Mouse (Mus musculus): ENCODE data around the gene Btg2. TPM values are rescaled to one million over a fixed set of nuclear protein-coding genes. Genes with fewer than 3 reads are reported as not detected.

Btg2 gene
- polyA plus RNA-seq, 1 experiment: 10.2 TPM

GRCm38 (mm10) chr1:134070099-134070669 is 8.7 kb downstream of the Btg2 start:
- no peak overlapping the region for H3ac ChIP-seq (ENCODE audit: control insufficient read depth, insufficient read length, low read depth)
- H3K4me3 ChIP-seq (ENCODE audit: insufficient read depth, poor library complexity, severe bottlenecking): no peak overlapping the region
- H3K79me3 ChIP-seq (ENCODE audit: low read depth): no peaks in the 10 kb centered on the region
- H3K27me3 ChIP-seq (ENCODE audit: control insufficient read depth, insufficient read depth, insufficient read length): no peaks in the 10 kb centered on the region
- H3K36me3 ChIP-seq (ENCODE audit: control insufficient read depth, insufficient read depth): peaks cover 4% of the 10 kb centered on the region
- TF ChIP-seq MYOD1 (IDR thresholded peaks at IDR 0.05; ENCODE audit: control insufficient read depth, insufficient read length, low read depth): no peak
- H3K79me2 ChIP-seq (ENCODE audit: control insufficient read depth, insufficient read depth): no peaks in the 10 kb centered on the region

GRCm38 (mm10) chr1:134067143-134067619 is 11.7 kb downstream of the Btg2 start:
- H3K4me3 ChIP-seq (ENCODE audit: insufficient read depth, poor library complexity, severe bottlenecking): no peak overlapping the region

GRCm38 (mm10) chr1:134066554-134066953 is 12.4 kb downstream of the Btg2 start:
- no peak for TF ChIP-seq MAX (IDR thresholded peaks at IDR 0.05)
- TF ChIP-seq MYOD1 (IDR thresholded peaks at IDR 0.05; ENCODE audit: control insufficient read depth, insufficient read length, low read depth): no peak
- no peaks in the 10 kb centered on the region for H3K27me3 ChIP-seq (ENCODE audit: control insufficient read depth, insufficient read depth, insufficient read length)
- no peaks in the 10 kb centered on the region for H3K79me3 ChIP-seq (ENCODE audit: low read depth)
- H3K36me3 ChIP-seq (ENCODE audit: control insufficient read depth, insufficient read depth): no peaks in the 10 kb centered on the region
- H3K79me2 ChIP-seq (ENCODE audit: control insufficient read depth, insufficient read depth): no peaks in the 10 kb centered on the region
- H3ac ChIP-seq (ENCODE audit: control insufficient read depth, insufficient read length, low read depth): no peak overlapping the region
- no peak overlapping the region for H3K4me3 ChIP-seq (ENCODE audit: insufficient read depth, poor library complexity, severe bottlenecking)

More at GRCm38 (mm10) chr1:134067143-134067619, 11.7 kb downstream of the Btg2 start:
- Histone ChIP-seq H3K79me3 (ENCODE audit: low read depth) (no peaks in the 10 kb centered on the region), H3K27me3 (ENCODE audit: control insufficient read depth, insufficient read depth, insufficient read length) (no peaks in the 10 kb centered on the region), H3ac (ENCODE audit: control insufficient read depth, insufficient read length, low read depth) (no peak overlapping the region), H3K36me3 (ENCODE audit: control insufficient read depth, insufficient read depth) (no peaks in the 10 kb centered on the region), H3K79me2 (ENCODE audit: control insufficient read depth, insufficient read depth) (no peaks in the 10 kb centered on the region)
- TF ChIP-seq MYOD1 (IDR thresholded peaks at IDR 0.05; ENCODE audit: control insufficient read depth, insufficient read length, low read depth) (peak; percentile 50), FOSL1 (IDR thresholded peaks at IDR 0.05; ENCODE audit: insufficient read depth, low read length, poor library complexity, severe bottlenecking) (no peak)

GRCm38 (mm10) chr1:134065241-134065809 is 13.6 kb downstream of the Btg2 start:
- Histone ChIP-seq H3ac (ENCODE audit: control insufficient read depth, insufficient read length, low read depth) (no peak overlapping the region), H3K79me3 (ENCODE audit: low read depth) (no peaks in the 10 kb centered on the region), H3K36me3 (ENCODE audit: control insufficient read depth, insufficient read depth) (no peaks in the 10 kb centered on the region), H3K79me2 (ENCODE audit: control insufficient read depth, insufficient read depth) (no peaks in the 10 kb centered on the region), H3K27me3 (ENCODE audit: control insufficient read depth, insufficient read depth, insufficient read length) (no peaks in the 10 kb centered on the region), H3K4me3 (ENCODE audit: insufficient read depth, poor library complexity, severe bottlenecking) (no peak overlapping the region)
- no peak for TF ChIP-seq MAX (IDR thresholded peaks at IDR 0.05)
- peak; percentile 4 for TF ChIP-seq CEBPB (IDR thresholded peaks at IDR 0.05; ENCODE audit: low read depth)

GRCm38 (mm10) chr1:134064296-134064831 is 14.6 kb downstream of the Btg2 start:
- Histone ChIP-seq H3ac (ENCODE audit: control insufficient read depth, insufficient read length, low read depth) (no peak overlapping the region), H3K27me3 (ENCODE audit: control insufficient read depth, insufficient read depth, insufficient read length) (no peaks in the 10 kb centered on the region), H3K79me2 (ENCODE audit: control insufficient read depth, insufficient read depth) (no peaks in the 10 kb centered on the region), H3K79me3 (ENCODE audit: low read depth) (no peaks in the 10 kb centered on the region), H3K4me3 (ENCODE audit: insufficient read depth, poor library complexity, severe bottlenecking) (no peak overlapping the region), H3K36me3 (ENCODE audit: control insufficient read depth, insufficient read depth) (no peaks in the 10 kb centered on the region)
- TF ChIP-seq MYOG (IDR thresholded peaks at IDR 0.05; ENCODE audit: control insufficient read depth, extremely low read depth, insufficient read length) (no peak), MAX (IDR thresholded peaks at IDR 0.05) (no peak), USF1 (IDR thresholded peaks at IDR 0.05; ENCODE audit: low read depth) (no peak), MYOD1 (IDR thresholded peaks at IDR 0.05; ENCODE audit: control insufficient read depth, insufficient read length, low read depth) (no peak), FOSL1 (IDR thresholded peaks at IDR 0.05; ENCODE audit: insufficient read depth, low read length, poor library complexity, severe bottlenecking) (no peak), CEBPB (IDR thresholded peaks at IDR 0.05; ENCODE audit: low read depth) (no peak), CTCF (IDR thresholded peaks at IDR 0.05; ENCODE audit: control insufficient read depth, insufficient read depth, insufficient read length) (no peak)

- Histone ChIP-seq H3K79me2 (ENCODE audit: control insufficient read depth, insufficient read depth) (no peaks in the 10 kb centered on the region), H3K79me3 (ENCODE audit: low read depth) (no peaks in the 10 kb centered on the region), H3K27me3 (ENCODE audit: control insufficient read depth, insufficient read depth, insufficient read length) (no peaks in the 10 kb centered on the region), H3ac (ENCODE audit: control insufficient read depth, insufficient read length, low read depth) (no peak overlapping the region), H3K4me3 (ENCODE audit: insufficient read depth, poor library complexity, severe bottlenecking) (no peak overlapping the region), H3K36me3 (ENCODE audit: control insufficient read depth, insufficient read depth) (no peaks in the 10 kb centered on the region)
- TF ChIP-seq CTCF (IDR thresholded peaks at IDR 0.05; ENCODE audit: control insufficient read depth, insufficient read depth, insufficient read length) (no peak), CEBPB (IDR thresholded peaks at IDR 0.05; ENCODE audit: low read depth) (no peak), MAX (IDR thresholded peaks at IDR 0.05) (no peak), MYOD1 (IDR thresholded peaks at IDR 0.05; ENCODE audit: control insufficient read depth, insufficient read length, low read depth) (no peak), USF1 (IDR thresholded peaks at IDR 0.05; ENCODE audit: low read depth) (no peak), MYOG (IDR thresholded peaks at IDR 0.05; ENCODE audit: control insufficient read depth, extremely low read depth, insufficient read length) (no peak), FOSL1 (IDR thresholded peaks at IDR 0.05; ENCODE audit: insufficient read depth, low read length, poor library complexity, severe bottlenecking) (no peak)
Observed at GRCm38 (mm10) chr1:134063773-134064125, 15.2 kb downstream of the Btg2 start.
